In the genomic region with DNA sequence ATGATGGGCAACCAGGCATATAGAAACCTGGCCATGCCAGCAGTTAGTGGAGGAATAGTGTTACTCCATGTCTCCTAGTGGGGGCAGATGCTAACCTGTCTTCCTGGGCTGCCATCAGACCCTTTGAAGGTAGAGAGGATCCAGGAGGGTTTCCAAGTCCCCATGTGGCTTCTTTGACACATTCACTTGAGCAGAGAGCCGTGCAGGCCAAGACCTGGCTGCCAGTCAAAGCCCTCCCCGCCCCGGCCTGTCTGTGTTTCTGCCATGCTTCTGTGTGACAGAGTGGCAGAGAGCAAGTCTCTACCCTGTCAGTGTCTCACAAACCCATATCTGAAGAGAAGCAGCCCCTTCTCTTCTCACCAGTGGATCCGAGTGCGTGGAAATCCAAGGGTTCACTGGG, we compare ENCODE assay signal across 24 mouse cellular contexts. TPM values are rescaled to one million over a fixed set of nuclear protein-coding genes. Genes with fewer than 3 reads are reported as not detected.
"Had no signal": no experiment of that assay in that cellular context is flagged by ENCODE, and none has a peak within 500 bp of the region (broad histone marks: within the 10 kb centered on the region; RNA-seq: fewer than 3 reads in every experiment).

No protein-coding gene starts in this region.

- H3K27ac ChIP-seq: lung, embryonic 15.5 days; macrophage; midbrain, embryonic 13.5 days; midbrain, embryonic 15.5 days; neural tube, embryonic 12.5 days had no signal

- H3K27me3 ChIP-seq: lung, embryonic 15.5 days; midbrain, embryonic 13.5 days; neural tube, embryonic 12.5 days had no signal

- H3K36me3 ChIP-seq: lung, embryonic 15.5 days; midbrain, embryonic 13.5 days; midbrain, embryonic 15.5 days; neural tube, embryonic 12.5 days had no signal

- ATAC-seq: liver, postnatal 0 days; midbrain, embryonic 13.5 days; midbrain, embryonic 15.5 days had no signal

- H3K9me3 ChIP-seq: lung, embryonic 15.5 days; megakaryocyte, embryonic 14.5 days; midbrain, embryonic 13.5 days; midbrain, embryonic 15.5 days; neural tube, embryonic 12.5 days had no signal

- H3K4me3 ChIP-seq: lung, embryonic 15.5 days; megakaryocyte, embryonic 14.5 days; midbrain, embryonic 13.5 days; midbrain, embryonic 15.5 days; neural tube, embryonic 12.5 days had no signal

- H3K4me1 ChIP-seq: neural tube, embryonic 12.5 days had no signal

- DNase-seq: liver, postnatal 0 days; lung, adult 2 months; lung, postnatal 14 days; lung, postnatal 36 days; right cerebral cortex, postnatal 14 days; spleen, adult 18-20 months; thymus, adult 18-20 months; thymus, postnatal 14 days; thymus, postnatal 36 days had no signal

RNA-seq across cellular contexts. Expression of gene Tinagl1, which starts 9.0 kb away (rescaled TPM):
- total RNA-seq: monocyte, adult 5-6 weeks had no signal
- polyA plus RNA-seq: macrophage had no signal

RNA-seq across cellular contexts. Expression of gene Gm853, which starts 38.3 kb away (rescaled TPM):
- total RNA-seq: megakaryocyte progenitor cell, adult 5-6 weeks; monocyte, adult 5-6 weeks; neutrophil, adult 5-6 weeks had no signal
- polyA plus RNA-seq: liver, postnatal 0 days; lung, adult 2 months; lung, embryonic 15.5 days; lung, postnatal 0 days; macrophage; midbrain, embryonic 11.5 days; midbrain, postnatal 0 days; neural tube, embryonic 12.5 days; neural tube, embryonic 14.5 days; stomach, embryonic 14.5 days; stomach, embryonic 16.5 days had no signal

RNA-seq across cellular contexts. Expression of gene Hcrtr1, which starts 44.7 kb away (rescaled TPM):
- total RNA-seq: megakaryocyte progenitor cell, adult 5-6 weeks; monocyte, adult 5-6 weeks; neutrophil, adult 5-6 weeks had no signal
- polyA plus RNA-seq: liver, postnatal 0 days; macrophage had no signal
